Mouse (Mus musculus): Measurements from ENCODE around the gene Tnpo1.
A peak's percentile ranks its signal among the peaks of the same experiment; 100 is the strongest.
"Not testable (repeated sequence)": the region's sequence is repeated elsewhere in the genome, so short reads cannot be mapped to it uniquely, and the experiment has no call there.

Gene Tnpo1

DNA sequence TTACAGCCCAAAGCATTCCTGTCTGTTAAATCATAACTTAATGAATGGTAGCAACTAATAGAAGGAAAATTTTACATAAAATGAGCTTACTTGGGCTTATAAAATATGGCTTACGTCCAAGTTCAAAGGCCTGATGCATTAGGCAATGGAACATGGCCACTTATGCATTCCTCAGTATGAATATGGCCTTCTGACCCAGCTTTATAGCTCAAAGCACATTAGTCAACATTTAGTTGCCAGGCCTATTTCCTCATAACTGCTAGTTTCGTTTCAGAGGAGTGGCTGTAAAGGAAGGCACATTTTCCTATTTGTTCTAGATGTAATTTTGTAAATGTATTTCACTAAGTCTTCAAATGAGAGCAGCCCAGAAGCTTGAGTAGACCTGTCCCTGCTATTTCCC, 107.1 kb downstream of the Tnpo1 start:
- no peak for DNase-seq (ENCODE audit: low read depth, low spot score)

GRCm38 (mm10) chr13:98818205-98818604, 108.0 kb downstream of the Tnpo1 start:
- no peak for DNase-seq (ENCODE audit: low read depth, low spot score)

GRCm38 (mm10) chr13:98817766-98818165, 108.4 kb downstream of the Tnpo1 start:
- no peak for DNase-seq (ENCODE audit: low read depth, low spot score)

GRCm38 (mm10) chr13:98816981-98817660, 109.1 kb downstream of the Tnpo1 start:
- not testable (repeated sequence) for DNase-seq (ENCODE audit: low read depth, low spot score)

GRCm38 (mm10) chr13:98816571-98816970, 109.6 kb downstream of the Tnpo1 start:
- no peak for DNase-seq (ENCODE audit: low read depth, low spot score)

- peak; percentile 95 for DNase-seq (ENCODE audit: low read depth, low spot score)
These were observed 110.9 kb downstream of the Tnpo1 start, which contains the start of gene Fcho2 for GRCm38 (mm10) chr13:98815147-98815785. Gene Fcho2 (minus strand): TSS chr13:98815449.

DNA sequence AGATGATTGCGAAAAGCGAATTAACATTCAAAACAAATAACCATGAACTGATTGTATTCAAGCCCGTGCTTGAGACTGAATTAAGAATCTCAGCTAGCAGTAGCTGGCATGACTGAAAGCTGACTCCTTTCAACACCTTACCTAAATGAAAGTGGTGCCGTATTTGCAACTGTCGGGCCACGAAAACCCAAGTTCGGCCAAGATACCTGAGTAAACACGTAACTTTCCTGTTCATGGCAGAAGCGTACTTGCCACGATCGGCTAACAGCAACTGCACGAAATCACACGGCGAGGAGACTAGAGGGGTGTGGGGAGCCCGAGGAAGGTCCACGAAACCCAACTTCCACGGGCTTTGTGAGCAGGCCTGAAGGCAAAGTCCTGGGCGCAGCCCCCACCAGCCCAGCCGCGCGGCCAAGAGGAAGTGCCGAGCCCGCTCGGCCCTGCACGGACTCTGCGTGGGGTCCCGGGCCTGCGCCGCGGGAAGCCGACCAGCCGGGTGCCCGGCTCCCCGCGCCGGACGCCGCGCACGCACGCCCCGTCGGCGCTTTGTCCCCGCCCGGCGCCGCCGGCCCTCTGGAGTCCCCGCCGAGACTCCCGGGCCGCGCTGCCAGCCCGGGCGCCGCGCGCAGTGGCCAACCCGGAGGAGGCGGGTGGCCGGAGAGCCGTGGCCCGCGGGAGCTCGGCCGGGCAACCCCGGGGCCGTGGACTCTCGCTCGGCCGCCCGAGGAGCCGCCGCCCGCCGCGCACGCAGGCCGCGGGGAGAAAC, 111.7 kb downstream of the Tnpo1 start:
- DNase-seq (ENCODE audit: low read depth, low spot score) = no peak

- DNase-seq (ENCODE audit: low read depth, low spot score) = no peak
These were observed 112.4 kb downstream of the Tnpo1 start for GRCm38 (mm10) chr13:98813596-98814274.

DNA sequence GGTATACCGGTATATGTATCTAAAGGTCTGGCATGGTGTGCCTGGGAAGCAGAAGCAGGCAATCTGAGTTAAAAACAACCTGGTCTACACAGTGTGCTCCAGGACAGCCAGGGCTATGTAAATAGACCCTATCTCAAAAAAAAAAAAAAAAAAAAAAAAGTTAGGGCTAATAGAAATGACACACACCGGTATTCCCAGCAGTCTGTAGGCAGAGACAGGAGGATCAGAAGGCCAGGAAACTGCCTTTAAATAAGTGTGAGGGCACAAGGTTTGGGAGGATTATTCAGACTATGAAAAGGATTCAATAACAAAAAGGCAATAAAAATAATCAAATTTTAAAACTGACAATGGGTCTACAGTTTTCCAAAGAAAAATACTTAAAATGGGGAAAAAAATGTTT, 113.0 kb downstream of the Tnpo1 start:
- no peak for DNase-seq (ENCODE audit: low read depth, low spot score)

DNA sequence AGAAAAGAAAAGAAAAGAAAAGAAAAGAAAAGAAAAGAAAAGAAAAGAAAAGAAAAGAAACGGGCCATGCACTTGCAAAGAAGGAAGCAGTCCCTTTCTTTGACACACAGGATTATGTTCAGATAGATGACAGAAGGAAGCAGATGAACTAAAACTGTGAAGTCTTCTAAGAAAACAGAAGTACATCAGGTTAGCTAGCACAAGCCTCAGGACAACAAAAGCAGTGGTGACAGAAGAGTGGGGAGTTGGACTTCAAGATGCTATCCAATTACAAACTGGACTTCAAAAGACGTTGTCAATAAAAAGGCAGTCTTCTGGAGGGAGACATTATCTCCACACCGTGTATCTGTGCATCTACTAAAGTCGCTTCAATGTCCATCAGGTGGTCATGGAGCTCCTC, 113.9 kb downstream of the Tnpo1 start:
- no peak for DNase-seq (ENCODE audit: low read depth, low spot score)

- peak; percentile 81 for DNase-seq (ENCODE audit: low read depth, low spot score)
These were observed 116.0 kb downstream of the Tnpo1 start for GRCm38 (mm10) chr13:98810143-98810542.

DNA sequence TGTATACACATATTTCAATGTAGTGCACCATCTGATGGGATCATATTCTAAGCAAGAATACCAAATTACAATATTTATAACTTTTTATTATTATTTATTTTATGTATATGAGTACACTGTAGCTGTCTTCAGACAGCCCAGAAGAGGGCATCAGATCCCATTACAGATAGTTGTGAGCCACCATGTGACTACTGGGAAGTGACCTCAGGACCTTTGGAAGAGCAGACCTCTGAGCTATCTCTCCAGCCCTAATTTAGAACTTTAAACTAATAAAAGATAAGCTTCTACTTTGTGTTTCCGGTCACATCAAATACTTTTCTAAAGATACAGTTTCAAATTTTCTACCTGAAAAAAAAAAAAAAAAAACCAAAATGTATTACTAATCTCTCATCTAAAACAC, 117.1 kb downstream of the Tnpo1 start:
- no peak for DNase-seq (ENCODE audit: low read depth, low spot score)

DNA sequence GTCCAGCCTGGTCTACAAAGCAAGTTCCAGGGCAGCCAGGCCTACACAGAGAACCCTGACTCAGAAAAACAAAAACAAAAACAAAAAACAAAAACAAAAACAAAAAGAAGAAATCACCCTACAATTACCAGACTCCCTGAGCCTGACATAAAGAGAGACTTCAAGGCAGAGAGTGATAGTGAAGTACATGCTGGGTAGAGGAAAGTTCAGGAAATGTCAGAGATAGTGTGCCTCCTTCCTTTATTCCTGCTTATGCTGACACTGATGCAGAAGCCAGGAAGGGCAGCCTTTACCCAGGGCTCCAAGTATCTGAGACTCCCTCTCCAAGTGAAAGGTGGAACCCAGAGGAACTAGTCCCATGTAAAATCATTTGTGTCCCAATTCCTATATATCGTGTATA, 121.7 kb downstream of the Tnpo1 start:
- no peak for DNase-seq (ENCODE audit: low read depth, low spot score)

DNA sequence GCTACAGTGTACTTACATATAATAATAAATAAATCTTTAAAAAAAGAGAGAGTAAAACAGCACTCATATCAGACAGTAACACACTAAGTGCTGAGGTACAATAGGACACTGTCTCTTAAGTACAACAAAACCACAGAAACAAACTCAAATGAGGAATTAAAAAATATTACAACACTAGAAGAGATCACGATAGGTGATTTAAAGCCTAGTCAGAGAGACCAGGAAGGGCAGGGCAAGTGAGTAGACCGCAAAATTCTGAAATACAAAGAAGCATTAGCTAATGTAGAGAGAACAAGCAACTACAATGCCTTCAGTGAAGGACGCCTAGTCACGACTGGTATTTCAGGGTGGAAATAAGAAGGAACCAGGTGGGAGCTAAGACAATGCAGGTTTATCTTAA, 122.5 kb downstream of the Tnpo1 start:
- no peak for DNase-seq (ENCODE audit: low read depth, low spot score)

GRCm38 (mm10) chr13:98802957-98803356, 123.2 kb downstream of the Tnpo1 start:
- no peak for DNase-seq (ENCODE audit: low read depth, low spot score)

DNA sequence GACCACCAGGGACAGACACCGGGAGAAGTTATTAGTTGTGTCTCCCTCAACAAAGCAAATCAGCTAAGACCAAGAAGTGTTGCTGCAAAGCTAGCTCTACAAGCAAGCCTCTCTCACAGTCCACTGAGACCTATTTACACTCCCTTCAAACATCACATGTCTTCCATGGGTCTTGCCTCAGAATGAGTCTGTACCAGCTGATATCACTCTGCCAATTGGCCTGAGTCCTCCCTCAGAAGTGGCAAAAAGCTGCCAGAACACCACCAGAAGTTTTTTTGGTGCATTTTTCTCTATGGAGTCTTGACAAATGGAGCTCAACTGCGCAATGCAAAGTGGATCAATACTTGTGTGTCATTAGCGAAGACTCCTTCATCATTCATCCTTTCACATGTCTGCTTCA, 130.7 kb downstream of the Tnpo1 start:
- no peak for DNase-seq (ENCODE audit: low read depth, low spot score)

- no peak for DNase-seq (ENCODE audit: low read depth, low spot score)
These were observed 133.3 kb downstream of the Tnpo1 start for GRCm38 (mm10) chr13:98792864-98793263.

- DNase-seq (ENCODE audit: low read depth, low spot score) = no peak
These were observed 134.5 kb downstream of the Tnpo1 start for GRCm38 (mm10) chr13:98791693-98792092.

Data from c-Kit-negative CD71-positive TER-119-positive erythroid progenitor cells, embryonic 14.5 days (primary cell).